Mouse (Mus musculus): ENCODE results near the gene Col9a2. TPM values are rescaled to one million over a fixed set of nuclear protein-coding genes. Genes with fewer than 3 reads are reported as not detected.
A peak's percentile ranks its signal among the peaks of the same experiment; 100 is the strongest.

Col9a2 gene
- not detected in 2 replicates for polyA plus RNA-seq (2012; ENCODE audit: insufficient read depth, insufficient read length, missing spikeins)

DNA sequence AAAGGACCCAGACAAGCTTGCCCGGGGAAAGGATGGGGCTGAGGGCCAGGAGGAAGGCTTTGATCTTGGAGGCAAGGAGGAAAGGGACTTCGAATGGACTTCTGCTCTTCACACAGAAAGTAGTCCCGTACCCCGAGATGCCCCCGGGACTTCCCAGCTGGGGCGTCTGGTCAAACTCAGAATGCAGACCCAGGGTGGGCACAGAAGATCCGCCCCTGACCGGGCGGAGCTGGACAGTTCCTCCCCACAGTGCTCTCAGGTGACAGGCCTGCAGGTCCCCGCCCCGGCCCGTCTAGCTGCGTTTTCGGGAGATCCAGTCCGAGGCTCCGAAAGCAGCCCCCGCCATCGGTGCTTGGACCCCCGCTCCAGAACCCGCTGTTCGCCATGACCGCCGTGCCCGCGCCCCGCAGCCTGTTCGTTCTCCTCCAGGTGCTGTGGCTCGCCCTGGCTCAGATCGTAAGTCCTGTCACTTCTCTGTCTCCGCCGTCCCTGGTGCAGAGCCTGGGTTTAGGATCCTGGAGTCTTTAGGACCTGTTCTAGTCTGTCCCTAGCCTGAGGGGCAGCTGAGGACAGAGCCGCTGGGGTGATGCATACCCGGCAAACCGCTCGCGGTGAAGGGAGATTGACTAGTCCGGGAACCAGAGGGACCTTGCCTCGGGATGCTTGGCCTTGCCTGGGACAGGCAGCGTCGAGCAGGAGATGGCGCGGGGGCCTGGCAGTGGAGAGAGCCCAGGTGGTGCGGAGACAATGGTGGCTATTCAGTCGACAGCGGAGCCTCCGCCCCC is at the start of gene Col9a2:
Col9a2 (plus strand) TSS at position 55 of the 785 bp plus-strand sequence.
- no peak within 1 kb of the TSS for H3K27ac ChIP-seq (ENCODE audit: insufficient read depth, low read depth, low read length)
- no peak for TF ChIP-seq CTCF (IDR thresholded peaks at IDR 0.05; ENCODE audit: low read depth, low read length)
- no peak for TF ChIP-seq POLR2A (IDR thresholded peaks at IDR 0.05; ENCODE audit: borderline replicate concordance, low read depth, low read length)
- peak within 1 kb of the TSS; percentile 31 for H3K4me3 ChIP-seq (ENCODE audit: insufficient read depth, low read length)
- H3K4me1 ChIP-seq (ENCODE audit: control insufficient read depth, insufficient read depth, low read length), result peaks cover 4% of the 10 kb centered on the region; the same call in 1 of the 2 replicates

- peak overlapping the region; percentile 55 for H3K27ac ChIP-seq (ENCODE audit: insufficient read depth, low read depth, low read length)
These were observed 46.9 kb upstream of the Col9a2 start for GRCm38 (mm10) chr4:120992284-120992683.

DNA sequence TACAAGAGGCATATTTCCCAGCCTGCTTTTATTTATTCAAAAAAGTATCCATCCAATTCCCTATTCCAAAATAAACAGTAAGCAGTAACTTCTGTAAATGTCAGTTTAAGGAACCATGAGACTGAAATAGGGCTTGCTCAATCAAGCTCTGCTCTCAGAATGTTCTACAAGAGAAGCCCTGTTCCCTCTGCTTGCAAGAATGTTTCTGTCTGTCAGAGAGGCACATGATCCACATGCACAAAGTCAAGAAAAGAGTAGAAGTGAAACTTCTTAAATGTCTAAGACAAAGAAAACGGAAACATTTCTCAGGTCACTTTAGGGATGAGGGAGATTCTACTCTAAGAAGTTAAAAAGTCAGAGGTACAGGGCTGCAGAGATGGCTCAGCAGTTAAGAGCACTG is 46.2 kb upstream of the Col9a2 start:
- Histone ChIP-seq H3K4me3 (ENCODE audit: insufficient read depth, low read length) (peak overlapping the region; percentile 26), H3K4me1 (ENCODE audit: control insufficient read depth, insufficient read depth, low read length) (peaks cover 47% of the 10 kb centered on the region), H3K27ac (ENCODE audit: insufficient read depth, low read depth, low read length) (peak overlapping the region; percentile 91)
- TF ChIP-seq CTCF (IDR thresholded peaks at IDR 0.05; ENCODE audit: low read depth, low read length) (no peak), POLR2A (IDR thresholded peaks at IDR 0.05; ENCODE audit: borderline replicate concordance, low read depth, low read length) (no peak)

More at GRCm38 (mm10) chr4:120992284-120992683, 46.9 kb upstream of the Col9a2 start:
- no peak for TF ChIP-seq CTCF (IDR thresholded peaks at IDR 0.05; ENCODE audit: low read depth, low read length)
- TF ChIP-seq POLR2A (IDR thresholded peaks at IDR 0.05; ENCODE audit: borderline replicate concordance, low read depth, low read length), result no peak
- Histone ChIP-seq H3K4me3 (ENCODE audit: insufficient read depth, low read length) (no peak overlapping the region), H3K4me1 (ENCODE audit: control insufficient read depth, insufficient read depth, low read length) (peaks cover 44% of the 10 kb centered on the region)

DNA sequence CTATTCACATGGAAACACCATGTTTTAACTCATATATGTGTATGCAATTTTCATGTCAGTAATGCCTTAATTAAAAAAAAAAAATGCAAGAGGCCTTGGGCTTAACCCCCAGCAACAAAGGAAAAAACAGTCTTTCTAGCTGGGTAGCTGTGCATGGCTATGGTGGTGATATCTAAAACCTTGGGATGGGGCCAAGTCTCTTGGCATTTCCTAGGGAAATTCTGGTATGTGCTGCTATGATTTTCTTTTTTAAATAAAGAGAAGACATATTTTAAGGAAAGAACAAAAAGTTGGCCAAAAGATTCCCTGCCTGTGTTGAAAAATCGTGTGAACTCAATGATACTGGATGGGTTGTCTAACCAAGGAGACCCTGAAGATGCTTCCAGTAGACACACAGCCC is 43.3 kb upstream of the Col9a2 start:
- peaks cover 61% of the 10 kb centered on the region for H3K4me1 ChIP-seq (ENCODE audit: control insufficient read depth, insufficient read depth, low read length)
- TF ChIP-seq POLR2A (IDR thresholded peaks at IDR 0.05; ENCODE audit: borderline replicate concordance, low read depth, low read length), result no peak
- TF ChIP-seq CTCF (IDR thresholded peaks at IDR 0.05; ENCODE audit: low read depth, low read length), result no peak
- no peak overlapping the region for H3K4me3 ChIP-seq (ENCODE audit: insufficient read depth, low read length)
- no peak overlapping the region for H3K27ac ChIP-seq (ENCODE audit: insufficient read depth, low read depth, low read length)

- Histone ChIP-seq H3K4me3 (ENCODE audit: insufficient read depth, low read length) (no peak overlapping the region), H3K4me1 (ENCODE audit: control insufficient read depth, insufficient read depth, low read length) (peaks cover 76% of the 10 kb centered on the region), H3K27ac (ENCODE audit: insufficient read depth, low read depth, low read length) (no peak overlapping the region)
- TF ChIP-seq POLR2A (IDR thresholded peaks at IDR 0.05; ENCODE audit: borderline replicate concordance, low read depth, low read length), result no peak
- TF ChIP-seq CTCF (IDR thresholded peaks at IDR 0.05; ENCODE audit: low read depth, low read length), result no peak
These were observed 38.1 kb upstream of the Col9a2 start for GRCm38 (mm10) chr4:121001042-121001441.

DNA sequence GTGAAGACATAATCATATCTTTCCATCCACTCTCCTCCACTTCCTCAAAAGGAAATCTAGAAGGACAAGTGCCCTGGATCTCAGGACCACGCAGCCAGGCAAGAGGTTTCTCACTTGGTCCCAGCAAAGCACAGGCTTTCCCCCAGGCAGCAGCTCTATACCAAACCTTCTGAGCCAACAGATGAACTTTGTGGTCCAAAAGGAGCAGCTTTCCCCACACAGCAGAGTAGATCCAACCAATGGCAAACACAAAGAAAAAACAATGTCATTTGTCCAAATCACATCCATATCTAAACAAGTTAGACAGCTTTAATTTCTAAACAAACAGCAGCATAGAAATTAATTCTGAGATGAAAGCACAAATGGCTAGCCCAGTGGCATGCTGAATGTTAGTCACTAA is 37.5 kb upstream of the Col9a2 start:
- no peak overlapping the region for H3K4me3 ChIP-seq (ENCODE audit: insufficient read depth, low read length)
- TF ChIP-seq POLR2A (IDR thresholded peaks at IDR 0.05; ENCODE audit: borderline replicate concordance, low read depth, low read length) (no peak), CTCF (IDR thresholded peaks at IDR 0.05; ENCODE audit: low read depth, low read length) (no peak)
- peaks cover 75% of the 10 kb centered on the region for H3K4me1 ChIP-seq (ENCODE audit: control insufficient read depth, insufficient read depth, low read length)
- H3K27ac ChIP-seq (ENCODE audit: insufficient read depth, low read depth, low read length), result no peak overlapping the region

DNA sequence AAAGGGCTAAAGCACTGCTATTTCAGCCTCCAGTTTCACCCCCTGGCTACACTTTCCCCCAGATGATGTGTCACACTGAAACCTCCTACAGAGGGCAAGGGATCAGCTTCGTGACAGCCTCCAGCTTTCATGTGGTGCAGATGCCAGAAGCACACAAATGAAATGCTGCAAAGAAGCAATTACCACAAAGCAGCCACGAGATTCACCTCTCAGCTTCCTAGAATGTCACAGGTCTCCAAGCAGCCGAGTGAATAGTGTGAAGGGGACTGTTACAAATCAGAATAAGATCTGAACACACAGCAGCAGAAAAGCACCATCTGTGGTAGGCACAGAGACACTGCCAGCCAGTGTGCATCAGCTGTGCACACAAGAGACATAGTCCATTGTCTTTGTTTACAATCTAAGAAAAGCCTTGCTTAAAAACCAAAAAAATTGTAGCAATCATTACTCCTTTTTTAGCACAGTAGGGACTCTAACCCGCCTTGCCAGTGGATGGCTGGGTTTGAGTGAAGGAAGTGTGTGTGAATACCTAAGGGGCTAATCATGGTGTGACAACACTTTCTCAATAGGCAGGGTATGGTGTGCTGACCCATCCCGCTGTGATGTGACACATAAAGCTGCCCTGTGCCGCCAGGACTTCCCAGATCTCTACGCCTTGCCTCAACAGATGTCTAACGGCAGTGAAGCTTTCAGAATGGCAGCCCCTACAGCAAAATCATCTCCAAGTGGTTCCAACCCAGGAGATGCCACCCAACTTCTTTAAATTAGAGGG is 36.6 kb upstream of the Col9a2 start:
- TF ChIP-seq POLR2A (IDR thresholded peaks at IDR 0.05; ENCODE audit: borderline replicate concordance, low read depth, low read length) (no peak), CTCF (IDR thresholded peaks at IDR 0.05; ENCODE audit: low read depth, low read length) (no peak)
- Histone ChIP-seq H3K27ac (ENCODE audit: insufficient read depth, low read depth, low read length) (no peak overlapping the region), H3K4me3 (ENCODE audit: insufficient read depth, low read length) (no peak overlapping the region), H3K4me1 (ENCODE audit: control insufficient read depth, insufficient read depth, low read length) (peaks cover 79% of the 10 kb centered on the region)

DNA sequence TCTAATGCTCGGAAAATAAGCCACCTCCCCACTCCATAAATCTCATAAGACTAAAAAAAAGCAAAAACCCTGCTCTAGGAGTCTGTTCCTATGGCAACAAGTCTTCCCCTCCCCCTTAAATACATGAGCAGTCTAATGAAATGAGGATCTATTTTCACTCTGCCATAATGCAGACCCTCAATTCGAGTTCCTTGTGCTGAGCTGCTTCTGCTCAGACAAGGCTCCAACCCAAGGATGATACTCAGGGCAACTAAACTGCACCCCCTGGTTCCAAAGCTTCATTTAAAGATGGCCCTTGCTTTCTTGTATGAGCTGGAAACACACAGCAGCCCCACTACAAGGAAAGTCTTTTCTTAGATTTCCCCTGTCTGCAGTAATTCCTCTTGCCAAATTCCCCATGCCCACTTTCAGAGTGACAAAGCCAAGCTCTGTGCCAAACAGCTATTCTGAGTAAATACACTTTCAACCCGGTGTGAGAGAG is 35.5 kb upstream of the Col9a2 start:
- Histone ChIP-seq H3K27ac (ENCODE audit: insufficient read depth, low read depth, low read length) (peak overlapping the region; percentile 77), H3K4me1 (ENCODE audit: control insufficient read depth, insufficient read depth, low read length) (peaks cover 84% of the 10 kb centered on the region), H3K4me3 (ENCODE audit: insufficient read depth, low read length) (no peak overlapping the region)
- TF ChIP-seq CTCF (IDR thresholded peaks at IDR 0.05; ENCODE audit: low read depth, low read length) (no peak), POLR2A (IDR thresholded peaks at IDR 0.05; ENCODE audit: borderline replicate concordance, low read depth, low read length) (no peak)

DNA sequence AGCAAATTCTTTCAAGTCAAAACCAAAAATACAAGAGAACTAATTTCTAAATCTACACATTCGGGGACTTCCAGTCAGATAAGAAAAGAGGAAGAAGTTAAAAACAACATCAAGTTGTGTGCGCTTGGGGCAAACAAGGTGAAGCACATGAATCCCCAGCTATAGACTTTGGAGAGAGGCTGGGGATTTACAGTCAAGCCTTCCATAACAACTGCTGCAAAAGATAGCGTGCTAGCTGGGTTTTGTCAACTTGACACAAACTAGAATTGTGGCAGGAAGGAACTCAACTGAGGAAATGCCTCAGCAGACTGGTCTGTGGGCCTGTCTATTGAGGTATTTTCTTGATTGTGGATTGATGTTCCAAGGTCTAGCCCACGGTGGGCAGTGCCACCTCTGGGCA is 34.5 kb upstream of the Col9a2 start:
- Histone ChIP-seq H3K27ac (ENCODE audit: insufficient read depth, low read depth, low read length) (peak overlapping the region; percentile 77), H3K4me3 (ENCODE audit: insufficient read depth, low read length) (no peak overlapping the region; the same call in 1 of the 2 replicates), H3K4me1 (ENCODE audit: control insufficient read depth, insufficient read depth, low read length) (peaks cover 87% of the 10 kb centered on the region)
- TF ChIP-seq CTCF (IDR thresholded peaks at IDR 0.05; ENCODE audit: low read depth, low read length) (no peak), POLR2A (IDR thresholded peaks at IDR 0.05; ENCODE audit: borderline replicate concordance, low read depth, low read length) (no peak)
